Mouse (Mus musculus): ENCODE data around the gene Nos3.

The Nos3 gene

GRCm38 (mm10) chr5:24401969-24402368 lies 37.4 kb downstream of the Nos3 start:
- no peak for DNase-seq

DNA sequence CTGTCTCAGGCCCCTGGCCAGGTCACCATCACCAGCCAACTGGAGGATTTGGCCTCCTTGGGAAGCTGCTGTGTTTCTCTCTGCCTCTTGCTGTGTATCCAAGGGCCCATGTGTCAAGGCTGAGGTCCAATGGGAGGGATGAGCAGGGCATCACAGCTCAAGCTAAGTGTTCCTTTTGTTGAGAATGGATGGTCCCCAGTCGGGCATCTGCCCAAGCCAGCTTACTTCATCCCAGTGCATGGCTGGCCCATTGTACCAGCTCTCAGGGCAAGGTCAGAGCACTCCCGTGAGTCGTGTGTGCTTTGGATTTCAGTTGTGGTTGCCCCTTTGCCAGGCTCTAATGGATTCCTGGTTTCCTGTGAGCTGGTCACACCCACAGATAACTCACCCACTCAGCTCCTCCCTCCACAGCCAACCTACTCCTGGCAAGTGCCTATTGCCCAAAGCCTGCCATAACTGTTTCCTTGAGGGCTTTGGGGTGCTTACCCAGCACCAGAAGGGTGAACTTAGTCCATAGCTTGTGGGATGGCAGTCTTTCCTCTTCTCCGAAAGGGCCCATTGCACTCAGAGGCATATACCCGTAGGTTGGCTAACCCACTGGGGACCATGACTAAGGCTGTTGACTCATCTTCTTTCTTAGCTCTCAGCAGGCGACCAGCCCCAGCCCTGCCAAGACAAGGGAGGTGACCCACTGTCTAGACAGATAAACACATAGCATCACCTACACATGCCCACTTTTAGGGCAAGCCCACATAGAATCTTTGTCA lies 40.2 kb downstream of the Nos3 start:
- DNase-seq, result no peak

DNA sequence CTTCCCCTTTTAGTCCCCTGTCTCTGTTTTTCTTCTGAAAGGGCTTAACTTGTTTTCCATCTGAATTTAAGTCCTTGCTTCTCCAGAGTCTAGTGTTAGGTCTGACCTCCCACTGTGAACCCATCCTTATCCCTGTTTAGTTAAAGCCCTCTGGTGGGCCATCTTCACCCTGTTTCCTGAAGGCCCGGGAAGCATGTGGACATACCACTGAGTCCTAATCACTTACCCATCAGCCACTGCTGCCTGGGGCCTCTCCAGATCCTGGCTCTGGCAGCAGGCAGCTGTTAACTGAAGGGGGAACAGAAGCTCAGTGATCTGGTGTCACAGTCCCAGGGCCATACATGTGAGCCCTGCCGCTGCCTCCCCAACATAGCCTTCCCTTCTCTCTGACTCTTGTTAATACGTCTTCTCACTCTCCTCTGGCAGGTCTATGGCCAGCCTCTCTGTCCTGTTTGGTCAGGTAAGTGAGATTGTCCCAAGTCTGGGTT lies 40.8 kb downstream of the Nos3 start:
- DNase-seq, result no peak

DNA sequence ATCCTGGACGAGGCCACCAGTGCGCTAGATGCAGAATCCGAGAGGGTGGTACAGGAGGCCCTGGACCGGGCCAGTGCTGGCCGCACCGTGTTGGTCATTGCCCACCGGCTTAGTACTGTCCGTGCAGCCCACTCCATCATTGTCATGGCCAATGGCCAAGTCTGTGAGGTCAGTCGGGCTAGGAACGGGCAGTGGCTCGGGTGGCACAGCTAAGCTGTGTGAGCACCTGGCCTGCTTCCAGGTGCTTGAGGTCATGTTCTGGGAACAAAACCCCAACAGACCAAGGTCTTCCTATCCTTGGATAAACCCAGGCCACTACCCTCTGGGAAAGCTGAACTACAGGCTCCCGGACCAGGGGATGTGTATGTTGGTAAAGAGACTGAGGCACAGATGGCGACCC lies 44.0 kb downstream of the Nos3 start:
- no peak for DNase-seq

GRCm38 (mm10) chr5:24409466-24409865 lies 44.9 kb downstream of the Nos3 start:
- no peak for DNase-seq

GRCm38 (mm10) chr5:24412063-24412462 lies 47.5 kb downstream of the Nos3 start:
- no peak for DNase-seq

DNA sequence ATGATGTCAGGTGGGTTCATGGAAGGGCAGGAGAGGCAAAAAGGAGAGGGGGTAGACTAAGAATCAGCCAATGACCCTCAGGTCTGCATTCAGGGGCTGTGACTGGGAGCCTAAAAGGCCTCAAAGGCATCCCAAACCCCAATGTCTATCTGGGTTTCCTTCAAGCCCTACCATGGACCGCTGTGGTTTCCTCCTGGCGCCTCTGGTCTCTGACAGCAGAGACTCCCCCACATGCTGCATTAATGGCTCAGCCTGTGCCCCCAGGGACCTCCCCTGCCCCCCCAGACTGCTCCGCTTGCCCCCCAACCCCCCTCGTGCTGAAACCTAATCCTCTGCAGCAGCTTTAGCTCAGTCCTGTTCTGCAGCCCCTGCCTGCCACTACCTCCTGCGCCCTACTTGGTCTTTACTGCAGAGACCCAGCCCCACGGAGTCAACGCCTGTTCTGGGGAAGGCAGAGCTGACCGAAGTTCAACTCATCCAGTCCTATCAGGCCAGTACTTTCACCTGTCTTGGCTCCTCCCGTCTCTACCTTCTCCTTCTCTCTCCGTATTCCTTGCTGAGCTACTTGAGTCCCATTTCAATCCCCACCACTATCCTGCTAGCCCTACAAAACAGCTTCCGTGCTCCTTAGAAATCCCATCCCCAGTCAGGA lies 48.6 kb downstream of the Nos3 start, which contains the start of gene Asic3:
Gene Asic3, plus strand, starts transcription at position 351 of the 652 bp plus-strand sequence.
- no peak for DNase-seq

DNA sequence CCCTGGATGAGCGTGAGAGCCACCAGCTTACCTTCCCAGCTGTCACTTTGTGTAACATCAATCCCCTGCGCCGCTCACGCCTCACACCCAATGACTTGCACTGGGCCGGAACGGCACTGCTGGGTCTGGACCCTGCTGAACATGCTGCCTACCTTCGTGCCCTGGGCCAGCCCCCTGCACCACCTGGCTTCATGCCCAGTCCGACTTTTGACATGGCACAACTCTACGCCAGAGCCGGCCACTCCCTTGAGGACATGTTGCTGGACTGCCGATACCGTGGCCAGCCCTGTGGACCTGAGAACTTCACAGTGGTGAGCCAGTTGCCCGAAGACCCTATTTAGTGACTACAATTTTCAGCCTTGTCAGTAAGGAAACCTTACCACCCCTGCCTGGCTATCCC lies 49.3 kb downstream of the Nos3 start:
- DNase-seq, result no peak

DNA sequence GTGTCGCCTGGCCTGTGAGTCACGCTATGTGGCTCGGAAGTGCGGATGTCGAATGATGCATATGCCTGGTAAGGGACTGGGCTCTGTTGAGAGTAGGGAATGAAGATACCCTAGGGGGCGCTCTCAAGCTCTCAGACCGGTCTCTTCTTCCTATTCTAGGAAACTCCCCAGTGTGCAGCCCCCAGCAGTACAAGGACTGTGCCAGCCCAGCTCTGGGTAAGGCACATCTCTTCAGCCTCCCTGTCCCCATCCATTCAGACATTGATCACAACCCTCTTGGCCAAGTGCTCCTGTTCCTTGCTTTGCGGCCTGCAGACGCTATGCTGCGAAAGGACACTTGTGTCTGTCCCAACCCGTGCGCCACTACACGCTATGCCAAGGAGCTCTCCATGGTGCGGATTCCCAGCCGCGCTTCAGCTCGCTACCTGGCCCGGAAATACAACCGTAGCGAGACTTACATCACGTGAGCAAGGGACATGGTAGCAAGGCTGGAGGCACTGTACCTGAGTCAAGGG lies 51.7 kb downstream of the Nos3 start:
- peak; percentile 88 for DNase-seq

DNA sequence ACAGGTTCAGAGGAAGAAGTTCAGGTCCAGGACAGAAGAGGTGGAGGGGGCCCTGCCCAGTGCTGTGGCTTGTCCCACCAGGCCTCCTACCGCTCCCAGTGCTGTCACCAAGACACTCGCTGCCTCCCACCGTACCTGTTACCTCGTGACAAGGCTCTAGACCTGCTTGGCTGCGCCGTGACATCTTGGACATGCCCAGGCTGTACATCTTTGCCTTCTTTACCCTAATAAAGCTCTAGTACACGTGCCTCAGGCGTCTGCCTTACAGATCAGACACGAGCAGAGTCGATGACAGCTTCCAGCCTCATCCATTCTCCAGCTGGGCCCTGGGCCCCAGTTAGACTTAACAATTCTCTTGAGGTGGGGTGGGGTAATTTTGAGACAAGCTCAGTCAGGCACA lies 53.0 kb downstream of the Nos3 start:
- no peak for DNase-seq

DNA sequence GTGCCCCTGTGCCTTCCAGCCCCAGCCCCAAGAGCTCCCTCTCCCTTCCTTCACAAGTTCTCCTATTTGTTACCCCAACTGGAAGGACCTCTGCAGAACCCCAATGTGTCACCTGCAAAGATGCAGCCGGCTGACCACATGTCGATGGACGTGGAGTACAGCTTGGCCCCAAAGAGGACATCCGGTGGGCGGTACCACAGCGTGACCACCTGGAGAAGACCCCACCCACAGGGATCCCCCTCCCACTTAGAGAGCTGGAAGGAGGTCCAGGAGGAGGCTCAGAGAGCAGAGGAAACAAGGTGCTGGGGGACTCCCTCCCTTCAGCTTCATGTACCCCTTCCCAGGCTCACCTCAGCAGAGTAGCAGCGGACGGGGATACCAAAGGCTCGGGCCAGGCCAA lies 55.8 kb downstream of the Nos3 start:
- no peak for DNase-seq

GRCm38 (mm10) chr5:24423129-24424003 lies 58.8 kb downstream of the Nos3 start, which contains the start of the genes Cdk5 and Slc4a2:
TSS of gene Cdk5 (minus strand) at chr5:24423530.
TSS of gene Slc4a2 (plus strand) at chr5:24423837.
- DNase-seq, result peak; percentile 99

DNA sequence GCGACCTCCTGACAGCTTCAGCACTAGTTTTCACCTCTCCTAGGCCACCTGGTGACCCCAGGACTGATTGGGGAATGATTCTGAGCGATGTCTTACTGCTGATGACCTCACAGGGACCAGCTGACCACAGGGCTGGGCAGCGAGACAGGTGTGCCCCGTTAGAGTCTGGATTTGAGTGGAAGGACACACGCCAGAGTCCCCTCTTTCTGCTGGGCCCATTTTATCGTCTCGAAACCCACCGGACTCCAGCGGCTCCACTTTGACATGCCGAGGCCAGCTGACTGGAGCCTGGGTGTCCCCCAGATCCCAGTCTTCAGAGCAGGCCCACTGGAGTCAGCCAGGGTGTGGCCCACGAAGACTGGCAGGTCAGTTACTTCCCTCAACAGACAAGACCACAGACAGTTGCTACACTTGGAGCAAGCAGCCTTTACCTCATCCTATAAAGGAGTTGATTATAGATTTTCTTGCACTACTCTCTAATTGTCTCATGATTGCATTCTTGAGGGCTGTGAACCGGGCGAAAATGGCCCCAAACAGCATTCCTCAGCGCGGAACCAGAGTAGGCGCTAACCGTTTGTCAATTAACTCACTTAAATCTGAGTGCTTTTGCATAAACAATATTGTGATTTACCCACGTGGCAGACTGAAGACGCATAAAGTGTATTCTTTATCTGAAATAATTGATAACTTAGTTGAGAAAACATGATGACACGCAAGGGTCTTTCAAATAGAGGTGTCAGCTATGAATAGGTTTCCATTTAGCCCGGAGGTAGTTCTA lies 59.6 kb downstream of the Nos3 start:
- peak; percentile 64 for DNase-seq

GRCm38 (mm10) chr5:24424861-24425411 lies 60.3 kb downstream of the Nos3 start:
- DNase-seq, result peak; percentile 88

- peak; percentile 59 for DNase-seq
These were observed 60.9 kb downstream of the Nos3 start for GRCm38 (mm10) chr5:24425421-24426036.

- DNase-seq, result no peak
These were observed 61.4 kb downstream of the Nos3 start for GRCm38 (mm10) chr5:24426037-24426432.

GRCm38 (mm10) chr5:24426556-24427284 lies 62.1 kb downstream of the Nos3 start:
- no peak for DNase-seq

DNA sequence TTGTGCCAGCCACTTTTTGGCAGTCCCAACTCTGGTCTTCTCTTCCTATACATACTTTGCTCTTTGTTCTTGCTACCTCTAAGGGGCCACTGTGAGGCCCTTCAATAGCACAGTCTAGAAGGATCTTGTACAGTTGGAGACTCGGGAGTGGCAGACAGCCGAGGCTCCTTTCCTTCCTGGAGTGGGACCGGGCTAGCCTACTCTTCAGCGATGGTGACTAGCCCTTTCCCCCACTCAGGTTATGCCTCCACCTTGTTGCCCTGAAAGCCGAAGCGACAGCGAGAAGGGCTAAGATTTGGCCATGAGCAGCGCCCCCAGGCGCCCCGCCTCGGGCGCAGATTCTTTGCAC lies 62.6 kb downstream of the Nos3 start:
- no peak for DNase-seq

DNA sequence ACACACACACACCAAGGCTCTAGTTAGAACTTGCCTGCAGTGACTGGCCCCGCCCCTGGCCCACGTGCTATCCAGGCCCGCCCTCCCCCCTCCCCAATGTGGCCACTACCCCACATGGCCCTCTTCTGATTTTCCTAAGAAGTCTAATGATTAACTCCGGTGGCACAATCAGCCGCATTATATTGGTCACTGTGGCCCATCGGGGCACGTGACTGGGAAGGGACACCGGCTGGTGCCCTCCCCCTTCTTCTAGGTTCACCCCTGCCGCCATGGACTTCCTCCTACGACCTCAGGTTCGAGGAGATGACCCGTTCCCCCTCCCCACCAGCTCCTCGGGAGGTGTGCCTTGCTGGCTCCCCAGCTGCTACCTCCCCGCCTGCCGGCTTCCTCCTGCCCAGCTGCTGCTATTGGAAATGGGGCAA lies 63.4 kb downstream of the Nos3 start:
- DNase-seq, result peak; percentile 79

GRCm38 (mm10) chr5:24428596-24428995 lies 64.0 kb downstream of the Nos3 start:
- DNase-seq, result no peak

GRCm38 (mm10) chr5:24433993-24434392 lies 69.4 kb downstream of the Nos3 start:
- no peak for DNase-seq
